Mouse (Mus musculus) brain, embryonic 14.5 days (tissue): ENCODE measurements around the gene Cdk19.

ENCODE experiments used
- CTCF ChIP-seq: fragments of 200-500 bp; IDR thresholded peaks from 2 replicates; pipeline ENCODE4 v1.5.1; 2012; ENCODE audit warnings: inconsistent platforms, mild to moderate bottlenecking, moderate library complexity, borderline replicate concordance; ENCODE audit not compliant: insufficient read depth, insufficient read length; ENCODE audit errors: extremely low read depth
- POLR2A ChIP-seq: fragments of 200-500 bp; IDR thresholded peaks from 2 replicates; pipeline ENCODE4 v1.6.1; 2012; ENCODE audit warnings: mild to moderate bottlenecking, inconsistent platforms, borderline replicate concordance; ENCODE audit not compliant: poor library complexity, insufficient read depth, insufficient read length, severe bottlenecking; ENCODE audit errors: extremely low read depth

- TF ChIP-seq POLR2A (no peak), CTCF (no peak)
Observed at GRCm38 (mm10) chr10:40457116-40457515, 117.8 kb downstream of the Cdk19 start.
